Mouse (Mus musculus): Measurements from ENCODE around the gene Nup98. TPM values are rescaled to one million over a fixed set of nuclear protein-coding genes. Genes with fewer than 3 reads are reported as not detected.
A peak's percentile ranks its signal among the peaks of the same experiment; 100 is the strongest.

The Nup98 gene
- total and polyA plus RNA-seq, 3 experiments: 25.9 to 195 (median 45.2) TPM

DNA sequence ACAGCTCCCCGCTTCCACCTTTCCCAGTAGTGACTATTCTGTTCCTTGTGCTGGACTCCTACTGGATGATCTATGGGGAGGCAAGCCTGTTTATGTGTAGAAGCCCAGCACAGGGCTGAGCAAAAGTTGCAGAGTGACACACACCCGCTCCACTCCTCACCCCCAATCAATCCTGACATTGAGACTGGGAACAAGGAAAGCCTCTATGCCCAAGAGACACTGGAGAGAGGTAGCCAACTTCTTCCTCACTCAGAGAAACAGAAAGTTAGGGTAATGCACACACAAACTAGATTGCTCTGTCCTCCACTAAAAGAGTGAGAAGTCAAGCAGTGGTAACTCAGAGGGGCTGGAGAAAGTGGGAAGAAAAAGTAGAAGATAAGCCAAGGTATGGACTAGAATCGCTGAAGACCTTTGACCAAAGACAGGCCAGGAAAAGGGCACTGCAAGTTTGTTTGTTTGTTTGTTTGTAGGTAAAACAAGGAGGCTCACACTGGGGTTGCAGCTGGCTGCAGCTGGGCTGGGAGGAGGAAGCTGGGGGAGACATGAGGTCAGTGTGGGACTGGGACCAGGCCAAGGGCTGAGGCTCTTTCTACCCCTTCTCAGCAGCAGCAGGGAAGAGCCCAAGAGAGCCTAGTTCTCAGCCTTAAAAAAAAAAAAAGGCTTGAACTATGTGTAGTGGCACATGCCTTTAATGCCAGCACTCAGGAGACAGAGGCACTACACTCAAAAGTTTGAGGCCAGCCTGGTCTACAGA, 35.0 kb upstream of the Nup98 start:
- Histone ChIP-seq H3K36me3 (ENCODE audit: control insufficient read depth in 1 of 2, insufficient read depth in 2 of 2, low read length in 2 of 2) (peaks cover 5 to 68% of the 10 kb centered on the region in 2 experiments), H3K4me3 (ENCODE audit: control insufficient read depth in 1 of 2, insufficient read depth in 1 of 2, low read depth in 2 of 2, low read length in 2 of 2) (peak overlapping the region in 1 of 2 experiments; percentile 5; a peak in 1 of 4 replicates), H3K9ac (ENCODE audit: control insufficient read depth, low read depth, low read length, poor library complexity, severe bottlenecking) (peak overlapping the region; percentile 97), H3K27ac (ENCODE audit: control insufficient read depth, low read depth, low read length) (peak overlapping the region; percentile 99), H3K27me3 (ENCODE audit: control insufficient read depth in 1 of 2, insufficient read depth in 2 of 2, low read length in 2 of 2) (no peaks in the 10 kb centered on the region), H3K9me3 (replicated peaks; ENCODE audit: insufficient read depth, low read length) (no peaks in the 10 kb centered on the region), H3K4me1 (ENCODE audit: control insufficient read depth in 1 of 2, insufficient read depth in 2 of 2, low read length in 2 of 2) (peaks cover 38 to 73% of the 10 kb centered on the region in 2 experiments), H3K79me2 (ENCODE audit: control insufficient read depth, insufficient read depth, low read length, poor library complexity) (peaks cover 71% of the 10 kb centered on the region)
- TF ChIP-seq MEF2A (IDR thresholded peaks at IDR 0.05; ENCODE audit: extremely low read depth, insufficient replicate concordance, low read depth, low read length, poor library complexity, severe bottlenecking) (no peak), ZNF384 (IDR thresholded peaks at IDR 0.05; ENCODE audit: low read depth, low read length) (0 out of 2 replicates have a peak, but pooled peaks have one; percentile 11), POLR2AphosphoS5 (IDR thresholded peaks at IDR 0.05; ENCODE audit: borderline replicate concordance, low read depth, low read length) (no peak), SIN3A (IDR thresholded peaks at IDR 0.05; ENCODE audit: low read length) (0 out of 2 replicates have a peak, but pooled peaks have one; percentile 22), JUND (IDR thresholded peaks at IDR 0.05; ENCODE audit: low read depth, low read length) (no peak), POLR2AphosphoS2 (IDR thresholded peaks at IDR 0.05; ENCODE audit: low read length) (no peak; the same call in 1 of the 2 replicates), GATA1 (IDR thresholded peaks at IDR 0.05; ENCODE audit: low read depth, low read length) (no peak), USF2 (IDR thresholded peaks at IDR 0.05; ENCODE audit: borderline replicate concordance in 1 of 2, insufficient read depth in 1 of 2, low read depth in 1 of 2, low read length in 2 of 2) (no peak), MYC (IDR thresholded peaks at IDR 0.05; ENCODE audit: low read depth, low read length) (no peak), UBTF (IDR thresholded peaks at IDR 0.05; ENCODE audit: borderline replicate concordance, insufficient read depth, low read depth, low read length) (no peak), TCF12 (IDR thresholded peaks at IDR 0.05; ENCODE audit: low read depth, low read length) (no peak)
- DNase-seq (ENCODE audit: low read depth, low spot score): no peak

DNA sequence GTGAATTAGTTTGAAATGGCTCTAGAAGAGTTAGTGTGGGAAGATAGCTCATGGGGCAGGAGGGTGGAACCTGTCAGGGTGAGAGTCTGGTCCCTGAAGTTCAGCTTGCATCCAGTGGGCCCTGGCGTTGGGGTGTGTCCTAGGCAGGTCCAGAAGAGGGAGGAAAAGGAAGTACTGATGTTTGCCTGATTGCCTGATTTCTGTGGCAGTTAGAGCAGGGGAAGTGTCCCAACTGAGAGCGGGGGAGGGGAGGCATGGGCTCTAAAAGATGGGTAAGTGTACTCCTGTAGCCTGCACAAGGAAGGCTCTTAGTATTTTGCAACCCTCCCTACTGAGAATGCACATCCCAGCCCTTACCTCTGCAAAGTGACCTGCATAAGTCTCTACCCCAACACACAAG, 33.9 kb upstream of the Nup98 start:
- peak overlapping the region in 1 of 2 experiments; percentile 14; a peak in 1 of 4 replicates for H3K4me3 ChIP-seq (ENCODE audit: control insufficient read depth in 1 of 2, insufficient read depth in 1 of 2, low read depth in 2 of 2, low read length in 2 of 2)
- peak; percentile 33; the same call in 1 of the 2 replicates for TF ChIP-seq RCOR1 (IDR thresholded peaks at IDR 0.05; ENCODE audit: low read depth, low read length)
- TF ChIP-seq ZMIZ1 (IDR thresholded peaks at IDR 0.05; ENCODE audit: low read depth, low read length): no peak
- no peak for TF ChIP-seq UBTF (IDR thresholded peaks at IDR 0.05; ENCODE audit: borderline replicate concordance, insufficient read depth, low read depth, low read length)
- TF ChIP-seq ZKSCAN1 (IDR thresholded peaks at IDR 0.05; ENCODE audit: low read depth, low read length): no peak
- TF ChIP-seq E2F4 (IDR thresholded peaks at IDR 0.05; ENCODE audit: borderline replicate concordance, low read depth, low read length): no peak
- TF ChIP-seq BHLHE40 (IDR thresholded peaks at IDR 0.05; ENCODE audit: borderline replicate concordance, low read depth, low read length): peak; percentile 58; the same call in 1 of the 2 replicates
- TF ChIP-seq MAFK (IDR thresholded peaks at IDR 0.05; ENCODE audit: borderline replicate concordance, low read depth, low read length): no peak; the same call in 1 of the 2 replicates
- no peak for TF ChIP-seq USF2 (IDR thresholded peaks at IDR 0.05; ENCODE audit: borderline replicate concordance in 1 of 2, insufficient read depth in 1 of 2, low read depth in 1 of 2, low read length in 2 of 2)
- TF ChIP-seq MEF2A (IDR thresholded peaks at IDR 0.05; ENCODE audit: extremely low read depth, insufficient replicate concordance, low read depth, low read length, poor library complexity, severe bottlenecking): no peak
- TF ChIP-seq MAZ (IDR thresholded peaks at IDR 0.05; ENCODE audit: low read depth, low read length): no peak; the same call in 1 of the 2 replicates
- no peak for TF ChIP-seq POLR2AphosphoS2 (IDR thresholded peaks at IDR 0.05; ENCODE audit: low read length)
- TF ChIP-seq SIN3A (IDR thresholded peaks at IDR 0.05; ENCODE audit: low read length): peak; percentile 66
- TF ChIP-seq KAT2A (conservative IDR thresholded peaks at IDR 0.05; ENCODE audit: low read depth, low read length): no peak
- TF ChIP-seq CTCF (IDR thresholded peaks at IDR 0.05 in 2 of 3, conservative IDR thresholded peaks at IDR 0.05 in 1 of 3; ENCODE audit: control insufficient read depth in 1 of 3, insufficient read depth in 1 of 3, low read depth in 2 of 3, low read length in 3 of 3, poor library complexity in 1 of 3, severe bottlenecking in 1 of 3): no peak
- TF ChIP-seq SMC3 (IDR thresholded peaks at IDR 0.05; ENCODE audit: low read depth, low read length): no peak
- peak; percentile 84 for TF ChIP-seq ETS1 (IDR thresholded peaks at IDR 0.05; ENCODE audit: low read depth, low read length)
- TF ChIP-seq ZC3H11A (IDR thresholded peaks at IDR 0.05; ENCODE audit: low read depth, low read length): no peak
- no peak for TF ChIP-seq USF1 (IDR thresholded peaks at IDR 0.05; ENCODE audit: low read depth, low read length)
- TF ChIP-seq CHD2 (IDR thresholded peaks at IDR 0.05; ENCODE audit: low read length): peak; percentile 76
- TF ChIP-seq MYC (IDR thresholded peaks at IDR 0.05; ENCODE audit: low read depth, low read length): no peak
- TF ChIP-seq POLR2AphosphoS5 (IDR thresholded peaks at IDR 0.05; ENCODE audit: borderline replicate concordance, low read depth, low read length): no peak
- no peak for TF ChIP-seq NRF1 (IDR thresholded peaks at IDR 0.05; ENCODE audit: insufficient read depth, low read depth, low read length, poor library complexity, severe bottlenecking)

More for the DNA sequence above, 33.9 kb upstream of the Nup98 start:
- Histone ChIP-seq H3K36me3 (ENCODE audit: control insufficient read depth in 1 of 2, insufficient read depth in 2 of 2, low read length in 2 of 2) (peaks cover 5 to 68% of the 10 kb centered on the region in 2 experiments), H3K9ac (ENCODE audit: control insufficient read depth, low read depth, low read length, poor library complexity, severe bottlenecking) (peak overlapping the region; percentile 97), H3K79me2 (ENCODE audit: control insufficient read depth, insufficient read depth, low read length, poor library complexity) (peaks cover 62% of the 10 kb centered on the region), H3K27ac (ENCODE audit: control insufficient read depth, low read depth, low read length) (peak overlapping the region; percentile 99), H3K4me1 (ENCODE audit: control insufficient read depth in 1 of 2, insufficient read depth in 2 of 2, low read length in 2 of 2) (peaks cover 38 to 73% of the 10 kb centered on the region in 2 experiments), H3K27me3 (ENCODE audit: control insufficient read depth in 1 of 2, insufficient read depth in 2 of 2, low read length in 2 of 2) (no peaks in the 10 kb centered on the region), H3K9me3 (replicated peaks; ENCODE audit: insufficient read depth, low read length) (no peaks in the 10 kb centered on the region)
- peak; percentile 85 for DNase-seq (ENCODE audit: low read depth, low spot score)

Data from MEL (cell line).